Mouse (Mus musculus): ENCODE results near the gene Runx3. TPM values are rescaled to one million over a fixed set of nuclear protein-coding genes. Genes with fewer than 3 reads are reported as not detected.

Gene Runx3
- not detected in 2 replicates for polyA plus RNA-seq (2015; fragmentation: Nextera tagmentation; extraction: Ambion mirVana)

GRCm38 (mm10) chr4:135120342-135121100 lies at the start of gene Runx3:
TSS of gene Runx3 (plus strand) at chr4:135120652.
- no peak within 1 kb of the TSS for H3K4me2 ChIP-seq (replicated peaks)
- H3K27ac ChIP-seq, result no peak within 1 kb of the TSS
- H3K27me3 ChIP-seq, result peaks cover 2% of the 10 kb centered on the region; the same call in 1 of the 2 replicates
- no peak within 1 kb of the TSS for H3K4me3 ChIP-seq (replicated peaks)
- 88% methylated on average over 18 of the region's 18 CpGs for WGBS
- no peak within 1 kb of the TSS for H3K9ac ChIP-seq (replicated peaks)
- no peaks in the 10 kb centered on the region for H3K36me3 ChIP-seq
- H3K4me1 ChIP-seq (replicated peaks), result 0 out of 2 replicates have a peak, but pooled peaks cover 3% of the 10 kb centered on the region
- ATAC-seq, result no peak
- no peaks in the 10 kb centered on the region for H3K9me3 ChIP-seq

GRCm38 (mm10) chr4:135072671-135073070 lies 47.8 kb upstream of the Runx3 start:
- H3K4me1 ChIP-seq (replicated peaks), result no peaks in the 10 kb centered on the region
- no peak overlapping the region for H3K9ac ChIP-seq (replicated peaks)
- H3K27me3 ChIP-seq, result no peaks in the 10 kb centered on the region
- 90% methylated on average over 6 of the region's 6 CpGs for WGBS
- H3K4me3 ChIP-seq (replicated peaks), result no peak overlapping the region
- no peak overlapping the region for H3K4me2 ChIP-seq (replicated peaks)
- no peaks in the 10 kb centered on the region for H3K36me3 ChIP-seq
- ATAC-seq, result no peak
- no peak overlapping the region for H3K27ac ChIP-seq
- H3K9me3 ChIP-seq, result no peaks in the 10 kb centered on the region

- H3K27ac ChIP-seq, result no peak overlapping the region
- no peak for ATAC-seq
- no peaks in the 10 kb centered on the region for H3K4me1 ChIP-seq (replicated peaks)
- H3K9me3 ChIP-seq, result no peaks in the 10 kb centered on the region
- no peaks in the 10 kb centered on the region for H3K36me3 ChIP-seq
- H3K27me3 ChIP-seq, result no peaks in the 10 kb centered on the region
- 73% methylated on average over 10 of the region's 10 CpGs for WGBS
- no peak overlapping the region for H3K4me2 ChIP-seq (replicated peaks)
- H3K9ac ChIP-seq (replicated peaks), result no peak overlapping the region
- no peak overlapping the region for H3K4me3 ChIP-seq (replicated peaks)
These were observed 46.9 kb upstream of the Runx3 start for GRCm38 (mm10) chr4:135073523-135073922.

GRCm38 (mm10) chr4:135074646-135075045 lies 45.8 kb upstream of the Runx3 start:
- H3K4me2 ChIP-seq (replicated peaks), result no peak overlapping the region
- ATAC-seq, result no peak
- no peaks in the 10 kb centered on the region for H3K9me3 ChIP-seq
- H3K4me1 ChIP-seq (replicated peaks), result no peaks in the 10 kb centered on the region
- H3K27me3 ChIP-seq, result no peaks in the 10 kb centered on the region
- no peak overlapping the region for H3K27ac ChIP-seq
- H3K4me3 ChIP-seq (replicated peaks), result no peak overlapping the region
- WGBS, result 65% methylated on average over 4 of the region's 4 CpGs
- H3K36me3 ChIP-seq, result no peaks in the 10 kb centered on the region
- H3K9ac ChIP-seq (replicated peaks), result no peak overlapping the region

- Histone ChIP-seq H3K4me1 (replicated peaks) (peaks cover 4% of the 10 kb centered on the region; the same call in 1 of the 2 replicates), H3K27me3 (no peaks in the 10 kb centered on the region), H3K27ac (no peak overlapping the region), H3K9ac (replicated peaks) (no peak overlapping the region), H3K9me3 (no peaks in the 10 kb centered on the region), H3K36me3 (no peaks in the 10 kb centered on the region), H3K4me2 (replicated peaks) (no peak overlapping the region), H3K4me3 (replicated peaks) (no peak overlapping the region)
- 89% methylated on average over 6 of the region's 6 CpGs for WGBS
- no peak for ATAC-seq
These were observed 45.1 kb upstream of the Runx3 start for GRCm38 (mm10) chr4:135075360-135075759.

GRCm38 (mm10) chr4:135076611-135077010 lies 43.8 kb upstream of the Runx3 start:
- no peak overlapping the region for H3K9ac ChIP-seq (replicated peaks)
- H3K4me3 ChIP-seq (replicated peaks), result no peak overlapping the region
- 82% methylated on average over 5 of the region's 5 CpGs for WGBS
- no peak overlapping the region for H3K27ac ChIP-seq
- H3K4me2 ChIP-seq (replicated peaks), result no peak overlapping the region
- no peak for ATAC-seq
- no peaks in the 10 kb centered on the region for H3K36me3 ChIP-seq
- peaks cover 8% of the 10 kb centered on the region; the same call in 1 of the 2 replicates for H3K4me1 ChIP-seq (replicated peaks)
- H3K27me3 ChIP-seq, result no peaks in the 10 kb centered on the region
- H3K9me3 ChIP-seq, result no peaks in the 10 kb centered on the region

GRCm38 (mm10) chr4:135077196-135077595 lies 43.3 kb upstream of the Runx3 start:
- Histone ChIP-seq H3K36me3 (no peaks in the 10 kb centered on the region), H3K27me3 (no peaks in the 10 kb centered on the region), H3K4me3 (replicated peaks) (no peak overlapping the region), H3K4me1 (replicated peaks) (peaks cover 8% of the 10 kb centered on the region; the same call in 1 of the 2 replicates), H3K9ac (replicated peaks) (no peak overlapping the region), H3K27ac (no peak overlapping the region), H3K4me2 (replicated peaks) (no peak overlapping the region), H3K9me3 (no peaks in the 10 kb centered on the region)
- WGBS, result 89% methylated on average over 9 of the region's 9 CpGs
- ATAC-seq, result no peak

GRCm38 (mm10) chr4:135079859-135080640 lies 40.4 kb upstream of the Runx3 start:
- 45% methylated on average over 23 of the region's 23 CpGs for WGBS
- Histone ChIP-seq H3K4me2 (replicated peaks) (no peak overlapping the region), H3K9me3 (no peaks in the 10 kb centered on the region), H3K9ac (replicated peaks) (no peak overlapping the region), H3K27ac (no peak overlapping the region), H3K27me3 (no peaks in the 10 kb centered on the region), H3K4me3 (replicated peaks) (no peak overlapping the region), H3K4me1 (replicated peaks) (peaks cover 8% of the 10 kb centered on the region; the same call in 1 of the 2 replicates), H3K36me3 (no peaks in the 10 kb centered on the region)
- ATAC-seq, result no peak

- Histone ChIP-seq H3K4me3 (replicated peaks) (no peak overlapping the region), H3K4me2 (replicated peaks) (no peak overlapping the region), H3K36me3 (no peaks in the 10 kb centered on the region), H3K9ac (replicated peaks) (no peak overlapping the region), H3K9me3 (no peaks in the 10 kb centered on the region), H3K4me1 (replicated peaks) (peaks cover 8% of the 10 kb centered on the region; the same call in 1 of the 2 replicates), H3K27me3 (no peaks in the 10 kb centered on the region), H3K27ac (no peak overlapping the region)
- ATAC-seq, result no peak
- 62% methylated on average over 7 of the region's 7 CpGs for WGBS
These were observed 39.9 kb upstream of the Runx3 start for GRCm38 (mm10) chr4:135080641-135080920.

GRCm38 (mm10) chr4:135083089-135083488 lies 37.4 kb upstream of the Runx3 start:
- no peaks in the 10 kb centered on the region for H3K9me3 ChIP-seq
- ATAC-seq, result no peak
- H3K4me3 ChIP-seq (replicated peaks), result no peak overlapping the region
- WGBS, result 76% methylated on average over 6 of the region's 6 CpGs
- H3K4me2 ChIP-seq (replicated peaks), result no peak overlapping the region
- no peak overlapping the region for H3K9ac ChIP-seq (replicated peaks)
- no peak overlapping the region for H3K27ac ChIP-seq
- H3K27me3 ChIP-seq, result no peaks in the 10 kb centered on the region
- H3K36me3 ChIP-seq, result no peaks in the 10 kb centered on the region
- peaks cover 8% of the 10 kb centered on the region; the same call in 1 of the 2 replicates for H3K4me1 ChIP-seq (replicated peaks)

GRCm38 (mm10) chr4:135085077-135085853 lies 35.2 kb upstream of the Runx3 start:
- H3K4me2 ChIP-seq (replicated peaks), result no peak overlapping the region
- H3K27me3 ChIP-seq, result no peaks in the 10 kb centered on the region
- H3K4me3 ChIP-seq (replicated peaks), result no peak overlapping the region
- H3K36me3 ChIP-seq, result no peaks in the 10 kb centered on the region
- H3K9ac ChIP-seq (replicated peaks), result no peak overlapping the region
- no peak for ATAC-seq
- H3K4me1 ChIP-seq (replicated peaks), result 0 out of 2 replicates have a peak, but pooled peaks cover 4% of the 10 kb centered on the region
- no peaks in the 10 kb centered on the region for H3K9me3 ChIP-seq
- WGBS, result 79% methylated on average over 13 of the region's 13 CpGs
- no peak overlapping the region for H3K27ac ChIP-seq

GRCm38 (mm10) chr4:135090613-135091012 lies 29.8 kb upstream of the Runx3 start:
- H3K27ac ChIP-seq, result no peak overlapping the region
- H3K9ac ChIP-seq (replicated peaks), result no peak overlapping the region
- 83% methylated on average over 13 of the region's 13 CpGs for WGBS
- no peak overlapping the region for H3K4me3 ChIP-seq (replicated peaks)
- H3K4me1 ChIP-seq (replicated peaks), result no peaks in the 10 kb centered on the region
- H3K36me3 ChIP-seq, result no peaks in the 10 kb centered on the region
- H3K27me3 ChIP-seq, result no peaks in the 10 kb centered on the region
- H3K9me3 ChIP-seq, result no peaks in the 10 kb centered on the region
- H3K4me2 ChIP-seq (replicated peaks), result no peak overlapping the region
- no peak for ATAC-seq

Data from midbrain, embryonic 13.5 days (tissue).